23 mouse cellular contexts compared by ENCODE assay signal in genomic region chr11:75297631-75298030, GRCm38 (mm10). TPM values are rescaled to one million over a fixed set of nuclear protein-coding genes. Genes with fewer than 3 reads are reported as not detected.
DNase-seq lines count a peak whose midpoint lies in the region; ATAC-seq and TF ChIP-seq lines count a peak whose summit lies in the region.
"Had no signal": no experiment of that assay in that cellular context is flagged by ENCODE, and none has a peak within 500 bp of the region (broad histone marks: within the 10 kb centered on the region; RNA-seq: fewer than 3 reads in every experiment).

No protein-coding gene starts in this region.

- no peaks in the 10 kb centered on the region for H3K27me3 ChIP-seq in kidney, adult 2 months (replicated peaks; ENCODE audit: control insufficient read depth, insufficient read depth, low read length)
- H3K27me3 ChIP-seq in heart, embryonic 12.5 days (replicated peaks), result peaks cover 11% of the 10 kb centered on the region; the same call in 1 of the 2 replicates
- H3K27me3 ChIP-seq: midbrain, embryonic 13.5 days; Patski had no signal

- 29% methylated on average over 9 of the region's 9 CpGs for WGBS in kidney, adult 2 months
- WGBS in heart, embryonic 12.5 days, result 56% methylated on average over 9 of the region's 9 CpGs

- peaks cover 12% of the 10 kb centered on the region for H3K4me1 ChIP-seq in kidney, adult 2 months (ENCODE audit: control insufficient read depth, insufficient read depth, low read length)
- peaks cover 60% of the 10 kb centered on the region for H3K4me1 ChIP-seq in heart, embryonic 12.5 days (replicated peaks)

- 0 out of 2 replicates have a peak overlapping the region, but pooled peaks have one; percentile 15 for H3K4me2 ChIP-seq in heart, embryonic 12.5 days
- H3K4me2 ChIP-seq: forebrain, embryonic 13.5 days; liver, embryonic 12.5 days; lung, embryonic 14.5 days; midbrain, embryonic 13.5 days; neural tube, embryonic 12.5 days had no signal

- no peak for ATAC-seq in heart, embryonic 12.5 days (ENCODE audit: insufficient number of reproducible peaks, low FRiP score)
- ATAC-seq: CD4-positive, CD25-positive, alpha-beta regulatory T cell, adult 4 months; forebrain, embryonic 13.5 days; liver, embryonic 12.5 days; midbrain, embryonic 13.5 days; Patski had no signal

- H3K36me3 ChIP-seq in kidney, adult 2 months (ENCODE audit: control insufficient read depth, insufficient read depth, low read length), result no peaks in the 10 kb centered on the region
- H3K36me3 ChIP-seq in heart, embryonic 12.5 days, result peaks cover 32% of the 10 kb centered on the region

- peak overlapping the region; percentile 47; the same call in 1 of the 2 replicates for H3K27ac ChIP-seq in kidney, adult 2 months (ENCODE audit: insufficient read depth, low read depth, low read length)
- peak overlapping the region; percentile 79 for H3K27ac ChIP-seq in heart, embryonic 12.5 days (ENCODE audit: poor library complexity, severe bottlenecking)
- H3K27ac ChIP-seq: forebrain, embryonic 13.5 days; kidney, postnatal 0 days; limb, embryonic 10.5 days; liver, embryonic 12.5 days; neural tube, embryonic 12.5 days; stomach, postnatal 0 days had no signal

- no peak overlapping the region for H3K4me3 ChIP-seq in kidney, adult 2 months (ENCODE audit: insufficient read depth, low read depth, low read length)
- H3K4me3 ChIP-seq in heart, embryonic 12.5 days, result no peak overlapping the region
- H3K4me3 ChIP-seq: forebrain, embryonic 13.5 days; left cerebral cortex, adult 2 months; limb, embryonic 10.5 days; liver, embryonic 12.5 days; midbrain, embryonic 13.5 days; neural tube, embryonic 12.5 days had no signal

- DNase-seq in heart, adult 18-20 months, result peak; percentile 26 to 46
- no peak for DNase-seq in heart, adult 11 months
- DNase-seq in kidney, adult 2 months, result peak; percentile 78
- DNase-seq in kidney, postnatal 10 days, result no peak
- DNase-seq in heart, postnatal 4 days, result peak; percentile 8
- DNase-seq in left cerebral cortex, adult 8-10 months (ENCODE audit: low spot score in 2 of 2), result no peak
- DNase-seq: adrenal gland, adult 8-10 months; cerebellum, adult 9-10 months; gastrocnemius, postnatal 14 days; layer of hippocampus, adult 9-11 months; lung, embryonic 14.5 days; right cerebral cortex, adult 18-20 months had no signal

- TF ChIP-seq CTCF in kidney, adult 2 months (conservative IDR thresholded peaks at IDR 0.05; ENCODE audit: insufficient read depth, insufficient read length, low read depth, low read length), result no peak

- H3K9me3 ChIP-seq in heart, embryonic 12.5 days (replicated peaks), result no peaks in the 10 kb centered on the region
- H3K9me3 ChIP-seq: forebrain, embryonic 13.5 days; limb, embryonic 10.5 days; liver, embryonic 12.5 days; midbrain, embryonic 13.5 days; neural tube, embryonic 12.5 days had no signal

- TF ChIP-seq POLR2A in kidney, adult 2 months (IDR thresholded peaks at IDR 0.05; ENCODE audit: low read depth, low read length), result no peak

- H3K9ac ChIP-seq in heart, embryonic 12.5 days, result no peak overlapping the region
- H3K9ac ChIP-seq: forebrain, embryonic 13.5 days; liver, embryonic 12.5 days; lung, embryonic 14.5 days; midbrain, embryonic 13.5 days; neural tube, embryonic 12.5 days had no signal

RNA-seq across cellular contexts. Expression of gene Rpa1, which starts 50.5 kb away (rescaled TPM):
- 10 to 100 TPM; 54.4 to 59.6 TPM for total RNA-seq in heart, adult 18-20 months (2021)
- polyA plus RNA-seq in kidney, adult 2 months (2012; rRNA removed), result 17.0 and 21.3 TPM in 2 replicates
- 120 and 122 TPM in 2 replicates for polyA plus RNA-seq in heart, embryonic 12.5 days (2016; fragmentation: Nextera tagmentation; extraction: Ambion mirVana)
- 100 to 1,000 TPM; 109 to 114 TPM for total RNA-seq in heart, postnatal 4 days (2021)
- total RNA-seq in left cerebral cortex, adult 8-10 months (2022), result 10 to 100 TPM; 47.5 to 51.4 (median 50.2) TPM

RNA-seq across cellular contexts. Expression of gene Smyd4, which starts 50.6 kb away (rescaled TPM):
- total RNA-seq in heart, adult 18-20 months (2021), result 1 to 10 TPM; 5.9 to 7.2 TPM
- polyA plus RNA-seq in kidney, adult 2 months (2012; rRNA removed), result 7.1 and 7.2 TPM in 2 replicates
- 12.8 and 14.6 TPM in 2 replicates for polyA plus RNA-seq in heart, embryonic 12.5 days (2016; fragmentation: Nextera tagmentation; extraction: Ambion mirVana)
- 1 to 10 TPM; 6.4 to 8.5 TPM for total RNA-seq in heart, postnatal 4 days (2021)
- total RNA-seq in left cerebral cortex, adult 8-10 months (2022), result 10 to 100 TPM; 13.9 to 22.5 (median 18.1) TPM

Comparison
In these comparisons a context has a peak if more than half of its experiments do, and no peak if none do; other contexts are left out.
1. DNase-seq: peak in heart, adult 18-20 months (2 of 2), kidney, adult 2 months (single experiment) and heart, postnatal 4 days (single experiment); none in heart, adult 11 months (single experiment), kidney, postnatal 10 days (single experiment) and left cerebral cortex, adult 8-10 months (0 of 2).